Mouse (Mus musculus) brain, embryonic 14.5 days (tissue): ENCODE data around the gene Odf3l1.

ENCODE experiments used
- CTCF ChIP-seq: fragments of 200-500 bp; IDR thresholded peaks from 2 replicates; pipeline ENCODE4 v1.5.1; 2012; ENCODE audit warnings: inconsistent platforms, mild to moderate bottlenecking, moderate library complexity, borderline replicate concordance; ENCODE audit not compliant: insufficient read depth, insufficient read length; ENCODE audit errors: extremely low read depth
- POLR2A ChIP-seq: fragments of 200-500 bp; IDR thresholded peaks from 2 replicates; pipeline ENCODE4 v1.6.1; 2012; ENCODE audit warnings: mild to moderate bottlenecking, inconsistent platforms, borderline replicate concordance; ENCODE audit not compliant: poor library complexity, insufficient read depth, insufficient read length, severe bottlenecking; ENCODE audit errors: extremely low read depth

GRCm38 (mm10) chr9:56844644-56845043 is 19.8 kb downstream of the Odf3l1 start:
- TF ChIP-seq POLR2A (no peak), CTCF (no peak)
